Mouse (Mus musculus) Patski (cell line): Measurements from ENCODE around the gene Gm21983. TPM values are rescaled to one million over a fixed set of nuclear protein-coding genes. Genes with fewer than 3 reads are reported as not detected.
A peak's percentile ranks its signal among the peaks of the same experiment; 100 is the strongest.

Experiments
- ATAC-seq: fragments of 100-300 bp; one replicate; pipeline ENCODE4 v1.8.0; 2021
- CTCF ChIA-PET: fragments of 350-600 bp; sonication (Branson Sonifier 250); formaldehyde crosslinking; loops from one replicate; lab custom pipeline; 2022; ENCODE audit warnings: inconsistent platforms; lab: Charles Lee
- POLR2A ChIA-PET: fragments of 350-600 bp; sonication (Branson Sonifier 250); formaldehyde crosslinking; loops from one replicate; lab custom pipeline; 2022; ENCODE audit warnings: antibody characterized with exemption, inconsistent platforms; lab: Charles Lee
- DNase-seq: peaks from one replicate; pipeline ENCODE4 v3.0.0-alpha.2; 2011; ENCODE audit warnings: low read depth, low spot score
- H3K27me3 ChIP-seq: fragments of 371-371 bp; one replicate; pipeline ENCODE4 v1.5.1; 2021
- CTCF ChIP-seq: fragments of 100-300 bp; IDR thresholded peaks from one replicate; pipeline ENCODE4 v1.5.1; 2021
- in situ Hi-C: fragments of 300-500 bp; cut with MboI; formaldehyde crosslinking; loops from 3 replicates; pipeline ENCODE4 v1.11.1; 2018; ENCODE audit warnings: low pct_unique_long_range_greater_than_20kb, mixed read lengths
- polyA plus RNA-seq: library from polyadenylated mRNA; unstranded; gene quantifications from one replicate; pipeline ENCODE4 v1.2.3, GENCODE M21; 2021

Gene Gm21983
- polyA plus RNA-seq = not detected

DNA sequence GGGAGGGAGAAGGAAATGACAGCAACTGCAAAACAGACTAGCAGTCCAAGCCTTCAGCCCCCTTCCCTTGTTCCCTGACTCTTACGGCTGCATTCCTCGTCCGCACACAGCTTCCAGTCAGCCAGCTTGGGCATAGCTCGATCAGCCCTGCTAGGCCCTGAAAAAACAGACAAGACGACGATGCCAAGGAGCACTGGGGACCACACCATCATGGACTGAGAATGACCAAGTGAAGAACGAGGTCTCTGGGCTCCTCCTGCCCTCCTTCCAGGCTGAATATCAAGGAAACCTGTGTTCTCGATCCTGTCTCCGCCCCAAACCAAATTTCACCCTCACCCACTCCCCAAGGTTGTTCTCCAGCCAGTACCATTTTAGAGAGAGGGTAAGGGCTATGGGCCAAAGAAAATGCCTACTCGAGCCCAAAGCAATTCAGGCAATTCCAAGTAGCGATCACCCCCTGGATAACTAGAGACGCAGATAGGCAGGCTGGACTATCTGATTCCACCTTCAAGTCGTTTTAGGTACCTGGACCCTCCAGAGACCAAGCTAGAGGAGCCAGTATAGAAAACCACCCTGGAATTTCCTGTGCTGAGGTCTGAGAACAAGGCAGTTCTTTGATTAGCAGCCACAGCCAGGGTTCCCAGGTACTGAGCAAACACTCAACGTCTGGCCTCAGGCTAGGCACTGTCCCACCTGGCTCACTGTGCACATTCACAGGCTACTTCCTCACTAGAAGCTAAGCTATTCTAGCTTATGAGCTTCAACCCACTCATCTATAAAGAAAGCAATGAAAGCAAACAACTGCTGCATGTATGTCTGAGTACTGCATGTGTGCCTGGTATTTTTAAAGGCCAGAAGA is at the start of gene Gm21983, which contains the start of gene Mia:
Gm21983 (minus strand) TSS at position 250 of the 859 bp plus-strand sequence.
Mia (minus strand) TSS at position 321 of the 859 bp plus-strand sequence.
- ATAC-seq (no peak), DNase-seq (no peak)
- CTCF ChIA-PET = interaction anchor here (0.7 to 1.1 kb wide), 2 partner anchors 13 to 21 kb away, joined by 3 read pairs; no protein-coding TSS in a partner anchor
- TF ChIP-seq CTCF = no peak
- in situ Hi-C loops = loop anchor here (25.0 kb wide), 1 partner anchor 306 kb away; the partner anchor contains the start of genes Prx and Sertad1
- H3K27me3 ChIP-seq = no peaks in the 10 kb centered on the region
- POLR2A ChIA-PET = no interaction called here

DNA sequence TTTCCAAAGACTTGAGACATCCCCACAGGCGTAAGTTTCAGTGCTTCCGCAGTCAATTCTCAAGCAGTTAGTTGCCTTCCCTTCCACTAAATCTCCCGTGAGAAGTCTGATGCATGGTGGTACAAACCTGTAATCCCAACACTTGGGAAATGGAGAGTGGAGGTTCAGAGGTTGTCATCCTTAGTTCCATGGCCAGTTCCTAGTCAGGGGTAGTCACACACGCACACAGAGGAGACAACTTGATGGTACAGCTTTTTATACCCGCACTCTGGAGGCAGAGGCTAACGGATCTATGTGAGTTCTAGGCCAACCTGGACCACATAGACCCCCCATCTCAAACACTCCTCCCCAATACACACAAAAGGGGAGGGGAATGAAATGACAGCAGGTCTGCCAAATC is 48.0 kb upstream of the Gm21983 start:
- no peaks in the 10 kb centered on the region for H3K27me3 ChIP-seq
- ChIA-PET POLR2A (no interaction called here), CTCF (no interaction called here)
- DNase-seq (no peak), ATAC-seq (no peak)
- TF ChIP-seq CTCF = no peak
- in situ Hi-C loops = no loop called here

DNA sequence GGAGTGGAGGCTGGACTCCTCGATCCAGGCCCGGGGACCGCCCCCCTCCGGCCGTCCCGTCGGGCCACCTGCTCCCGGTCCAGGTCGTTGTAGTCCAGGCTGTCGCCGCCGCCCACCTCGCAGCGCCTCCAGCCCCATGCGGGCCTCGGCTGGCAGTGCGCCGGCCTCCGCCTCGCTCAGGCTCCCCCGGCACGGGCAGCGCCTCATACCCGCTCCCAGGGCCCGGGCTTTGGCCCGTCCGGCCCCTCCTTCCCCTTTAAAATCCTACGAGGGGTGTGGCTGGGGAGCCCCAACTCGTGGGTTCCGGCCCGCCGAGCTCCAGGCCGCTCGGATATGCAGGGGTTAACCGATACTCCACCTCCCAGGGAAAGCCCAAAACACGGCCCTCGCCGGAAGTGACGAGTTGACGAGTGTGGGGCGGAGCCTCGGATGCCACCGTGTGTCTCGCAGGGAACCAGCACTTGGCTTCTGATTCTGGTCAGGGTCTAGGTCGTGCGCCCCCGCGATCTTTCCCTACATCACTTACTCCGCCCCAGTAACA is 47.5 kb upstream of the Gm21983 start, which contains the start of gene Itpkc:
Itpkc (minus strand) TSS at position 381 of the 541 bp plus-strand sequence.
- ATAC-seq (peak; percentile 54), DNase-seq (no peak)
- CTCF ChIA-PET = no interaction called here
- TF ChIP-seq CTCF = no peak
- in situ Hi-C loops = no loop called here
- H3K27me3 ChIP-seq = no peaks in the 10 kb centered on the region
- POLR2A ChIA-PET = interaction anchor here (0.9 kb wide), 1 partner anchor 65 kb away, joined by 4 read pairs; no protein-coding TSS in a partner anchor

DNA sequence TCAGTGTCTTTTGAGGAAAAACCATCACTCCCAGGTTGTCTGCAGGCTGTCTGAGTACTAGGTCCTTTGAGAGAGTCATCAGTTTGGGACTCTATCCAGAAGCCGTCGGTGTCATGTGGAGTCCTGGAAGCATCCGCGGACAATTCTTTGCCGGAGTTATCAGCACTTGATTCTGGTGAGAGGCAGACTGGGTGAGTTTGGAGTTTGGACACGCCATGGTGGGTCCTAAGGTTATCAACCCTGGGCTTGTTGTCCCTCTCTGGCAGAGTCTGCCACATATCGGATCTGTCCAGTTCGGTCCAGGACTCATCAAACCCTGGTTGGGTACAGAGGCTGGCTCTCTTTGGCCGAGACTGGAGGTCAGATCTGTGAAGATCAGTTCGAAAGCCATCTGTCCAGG is 46.8 kb upstream of the Gm21983 start:
- peak; percentile 3 for ATAC-seq
- ChIA-PET CTCF (interaction anchor here (0.8 kb wide), 1 partner anchor 12 kb away, joined by 3 read pairs; no protein-coding TSS in a partner anchor), POLR2A (interaction anchor here (0.9 kb wide), 1 partner anchor 64 kb away, joined by 4 read pairs; no protein-coding TSS in a partner anchor)
- no peak for TF ChIP-seq CTCF
- in situ Hi-C loops = no loop called here
- no peak for DNase-seq
- no peaks in the 10 kb centered on the region for H3K27me3 ChIP-seq

DNA sequence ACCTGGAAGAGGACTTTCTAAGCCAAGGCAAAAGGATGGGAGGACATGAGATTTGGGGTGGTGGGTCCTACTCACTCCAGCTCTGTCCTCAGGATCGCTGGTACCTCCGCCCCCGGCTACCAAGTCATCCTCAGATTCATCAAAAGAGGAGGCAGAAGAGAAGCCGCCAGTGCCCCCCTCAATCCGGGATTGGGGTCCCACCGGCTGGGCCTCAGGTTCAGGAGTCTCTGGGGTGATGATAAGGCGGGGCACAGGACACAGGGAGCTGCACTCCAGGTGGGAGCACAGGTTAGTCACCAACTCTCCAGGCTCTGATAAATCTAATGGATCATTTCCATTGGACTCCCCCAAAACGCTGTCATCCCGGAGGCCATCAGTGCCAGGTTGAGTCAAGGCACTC is 46.4 kb upstream of the Gm21983 start:
- ChIA-PET CTCF (interaction anchor here (0.8 kb wide), 1 partner anchor 11 kb away, joined by 3 read pairs; no protein-coding TSS in a partner anchor), POLR2A (no interaction called here)
- DNase-seq (no peak), ATAC-seq (no peak)
- in situ Hi-C loops = no loop called here
- TF ChIP-seq CTCF = no peak
- H3K27me3 ChIP-seq = no peaks in the 10 kb centered on the region

DNA sequence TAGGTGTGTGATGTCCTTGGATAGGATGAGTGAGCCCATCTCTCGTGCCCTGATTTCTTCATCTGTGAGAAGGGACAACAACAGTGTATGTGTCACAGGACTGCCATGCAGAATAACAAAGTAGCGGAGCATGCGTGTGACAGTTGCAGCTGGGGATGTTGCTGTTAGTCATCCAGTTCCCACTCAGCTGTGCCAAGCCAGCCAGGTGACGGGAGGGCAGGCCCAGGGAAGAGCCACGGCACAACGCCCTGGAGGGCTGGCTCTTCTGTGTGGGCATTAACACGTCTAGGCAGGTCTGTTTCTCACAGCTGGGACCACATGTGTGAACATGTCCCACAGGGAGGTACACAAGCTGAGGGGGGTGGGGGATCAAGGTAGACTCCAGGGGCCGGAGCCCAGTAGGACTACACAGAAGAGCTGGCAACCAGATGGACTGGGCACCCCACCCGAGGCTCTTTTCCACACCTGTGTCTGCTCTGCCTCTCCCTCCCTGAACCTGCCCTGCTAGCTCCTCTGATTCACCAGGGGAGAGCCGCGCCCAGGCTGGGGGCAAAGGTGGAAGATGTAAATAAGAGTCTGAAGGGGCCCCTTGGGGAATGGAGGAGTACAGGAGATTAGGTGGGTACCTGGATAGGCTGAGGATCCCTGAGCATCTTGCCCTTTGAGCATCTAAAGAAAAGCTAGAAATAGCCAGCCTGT is 44.1 kb upstream of the Gm21983 start:
- ChIA-PET CTCF (no interaction called here), POLR2A (interaction anchor here (1.5 kb wide), 1 partner anchor 58 kb away, joined by 5 read pairs; the partner anchor contains the start of gene Egln2)
- DNase-seq (no peak), ATAC-seq (no peak)
- H3K27me3 ChIP-seq = no peaks in the 10 kb centered on the region
- in situ Hi-C loops = no loop called here
- no peak for TF ChIP-seq CTCF

DNA sequence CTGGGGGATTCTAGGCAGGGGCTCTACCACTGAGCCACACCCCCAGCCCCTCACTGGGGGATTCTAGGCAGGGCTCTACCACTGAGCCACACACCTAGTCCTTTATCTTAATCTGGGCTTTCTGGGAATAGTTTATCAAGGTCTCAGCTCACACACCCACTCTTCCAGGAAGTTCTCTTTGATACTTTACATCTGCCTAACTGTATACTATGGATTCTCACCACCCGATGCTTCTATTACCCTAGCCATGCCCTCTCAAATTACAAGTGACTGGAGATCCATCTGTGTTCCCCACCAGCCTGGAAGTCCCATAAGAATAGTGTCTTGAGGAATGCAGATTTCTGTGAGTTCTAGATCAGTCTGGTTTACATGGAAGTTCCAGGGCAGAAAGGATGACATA is 41.7 kb upstream of the Gm21983 start:
- in situ Hi-C loops = no loop called here
- ChIA-PET POLR2A (no interaction called here), CTCF (interaction anchor here (1.6 kb wide), 1 partner anchor 10 kb away, joined by 3 read pairs; the partner anchor contains the start of gene Coq8b)
- no peaks in the 10 kb centered on the region for H3K27me3 ChIP-seq
- ATAC-seq = no peak
- TF ChIP-seq CTCF = no peak
- no peak for DNase-seq

DNA sequence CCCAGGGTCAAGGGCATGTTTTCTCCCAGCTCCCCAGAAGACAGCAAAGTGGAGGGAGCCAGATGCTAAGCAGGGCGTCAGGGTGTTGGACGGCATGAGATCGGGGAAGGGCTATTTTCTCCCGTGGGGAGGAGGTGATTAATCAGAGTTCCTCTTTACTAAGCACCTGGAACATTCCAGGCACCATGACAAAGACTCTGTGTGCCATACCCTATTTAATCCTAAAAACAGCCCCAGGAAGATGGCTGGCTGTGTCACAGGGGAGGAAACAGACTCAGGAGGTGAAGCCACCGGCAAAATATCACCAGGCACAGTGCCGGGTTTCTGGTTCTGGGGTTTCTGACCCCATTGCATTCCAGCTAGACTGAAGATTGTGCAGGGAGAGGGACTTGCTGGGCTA is 41.1 kb upstream of the Gm21983 start:
- no peaks in the 10 kb centered on the region for H3K27me3 ChIP-seq
- TF ChIP-seq CTCF = no peak
- ChIA-PET CTCF (interaction anchor here (1.3 to 1.6 kb wide), 2 partner anchors 11 to 13 kb away, joined by 3 read pairs; partner anchors contain the start of gene Coq8b), POLR2A (no interaction called here)
- in situ Hi-C loops = no loop called here
- DNase-seq (no peak), ATAC-seq (peak; percentile 23)

DNA sequence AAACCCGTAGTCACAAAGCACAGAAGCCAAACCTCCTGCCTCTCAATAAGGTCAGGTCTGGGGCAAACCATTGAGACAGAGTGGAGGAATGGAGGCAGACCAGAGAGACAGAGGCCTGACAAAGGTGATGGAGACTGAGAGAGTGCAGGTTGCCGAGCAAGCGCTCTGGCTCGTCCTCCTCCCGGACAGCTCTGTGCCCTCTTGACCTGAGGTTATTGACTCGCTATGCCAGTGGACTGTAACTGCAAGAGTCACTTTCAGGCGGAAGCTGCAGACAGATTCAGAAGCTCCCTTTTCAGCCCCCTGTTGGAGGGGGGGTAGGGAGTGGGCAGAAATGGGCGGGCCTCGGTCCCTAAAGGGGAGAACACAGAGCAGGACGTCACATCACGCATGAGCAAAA is 39.1 kb upstream of the Gm21983 start:
- ATAC-seq = no peak
- DNase-seq = no peak
- in situ Hi-C loops = no loop called here
- ChIA-PET POLR2A (no interaction called here), CTCF (interaction anchor here (1.5 kb wide), 1 partner anchor 11 kb away, joined by 4 read pairs; no protein-coding TSS in a partner anchor)
- no peak for TF ChIP-seq CTCF
- no peaks in the 10 kb centered on the region for H3K27me3 ChIP-seq

DNA sequence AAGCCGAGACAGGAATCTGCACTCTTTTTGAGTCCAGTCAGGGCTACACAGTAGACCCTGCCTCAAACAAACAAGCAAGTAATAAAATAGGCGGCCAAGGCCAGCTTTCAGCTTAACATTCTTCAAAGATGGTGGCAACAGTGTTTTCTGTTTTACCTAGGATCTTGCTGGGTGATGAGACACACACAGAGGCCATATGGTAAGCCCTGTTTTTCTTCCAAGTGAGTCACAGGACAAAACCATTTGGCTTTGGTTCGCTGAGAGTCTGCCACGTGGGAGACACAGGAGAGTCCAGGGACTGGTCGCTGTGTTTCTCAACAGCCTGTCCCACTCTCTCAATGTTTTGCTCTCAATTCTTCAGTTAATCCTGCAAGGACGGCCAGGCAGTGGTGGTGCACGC is 37.7 kb upstream of the Gm21983 start:
- in situ Hi-C loops = no loop called here
- no peak for DNase-seq
- ChIA-PET POLR2A (no interaction called here), CTCF (no interaction called here)
- H3K27me3 ChIP-seq = no peaks in the 10 kb centered on the region
- ATAC-seq = peak; percentile 35
- no peak for TF ChIP-seq CTCF
